Comparison of ENCODE assay signal across 8 mouse cellular contexts in genomic region chr12:112184390-112184789, GRCm38 (mm10). TPM values are rescaled to one million over a fixed set of nuclear protein-coding genes. Genes with fewer than 3 reads are reported as not detected.
DNase-seq lines count a peak whose midpoint lies in the region; ATAC-seq and TF ChIP-seq lines count a peak whose summit lies in the region.

No protein-coding gene starts in this region.

- no peaks in the 10 kb centered on the region for H3K36me3 ChIP-seq in lung, embryonic 15.5 days

- TF ChIP-seq CTCF in brain, embryonic 14.5 days (IDR thresholded peaks at IDR 0.05; ENCODE audit: borderline replicate concordance, extremely low read depth, insufficient read depth, insufficient read length), result no peak

- H3K27ac ChIP-seq in lung, embryonic 15.5 days, result peak overlapping the region; percentile 84

- peak; percentile 41 for DNase-seq in 3T3-L1 (ENCODE audit: low read depth, low spot score)
- DNase-seq in brain, embryonic 14.5 days (ENCODE audit: low read depth), result peak; percentile 59
- peak; percentile 81 to 93 for DNase-seq in heart, adult 18-20 months
- DNase-seq in kidney, adult 9 months, result peak; percentile 79
- DNase-seq in testis, postnatal 14 days (ENCODE audit: low spot score), result no peak
- DNase-seq in layer of hippocampus, adult 9-11 months, result no peak
- no peak for DNase-seq in layer of hippocampus, adult 9-10 months (ENCODE audit: low spot score)

- H3K4me1 ChIP-seq in lung, embryonic 15.5 days, result peaks cover 16% of the 10 kb centered on the region; the same call in 1 of the 2 replicates

- H3K9me3 ChIP-seq in lung, embryonic 15.5 days, result no peaks in the 10 kb centered on the region

- peak overlapping the region; percentile 16; the same call in 1 of the 2 replicates for H3K9ac ChIP-seq in lung, embryonic 15.5 days

- TF ChIP-seq POLR2A in brain, embryonic 14.5 days (IDR thresholded peaks at IDR 0.05; ENCODE audit: borderline replicate concordance, extremely low read depth, insufficient read depth, insufficient read length, poor library complexity, severe bottlenecking), result no peak

- H3K4me2 ChIP-seq in lung, embryonic 15.5 days, result no peak overlapping the region

- WGBS in lung, embryonic 15.5 days, result 43% methylated on average over 3 of the region's 3 CpGs

- no peak overlapping the region for H3K4me3 ChIP-seq in lung, embryonic 15.5 days

- no peaks in the 10 kb centered on the region for H3K27me3 ChIP-seq in lung, embryonic 15.5 days

- ATAC-seq in lung, embryonic 15.5 days (ENCODE audit: borderline replicate concordance, extremely low read depth, low FRiP score, low TSS enrichment), result peak; percentile 79

RNA-seq across cellular contexts. Expression of gene Kif26a, which starts 38.4 kb away (rescaled TPM):
- 35.8 and 47.3 TPM in 2 replicates for polyA plus RNA-seq in brain, embryonic 14.5 days (2012; rRNA removed)
- 1 to 10 TPM; 8.1 to 8.3 TPM for total RNA-seq in heart, adult 18-20 months (2021)
- polyA plus RNA-seq in lung, embryonic 15.5 days (2015; fragmentation: Nextera tagmentation; extraction: Ambion mirVana), result 3.0 and 3.2 TPM in 2 replicates

Comparison
In these comparisons a context has a peak if more than half of its experiments do, and no peak if none do; other contexts are left out.
1. DNase-seq: peak in 3T3-L1 (single experiment), brain, embryonic 14.5 days (single experiment), heart, adult 18-20 months (2 of 2) and kidney, adult 9 months (single experiment); none in testis, postnatal 14 days (single experiment), layer of hippocampus, adult 9-11 months (single experiment) and layer of hippocampus, adult 9-10 months (single experiment).